Mouse (Mus musculus): Measurements from ENCODE around the gene Pcp4l1.

GRCm38 (mm10) chr1:171223168-171223567 is 27.1 kb upstream of the Pcp4l1 start:
- no peak for TF ChIP-seq CTCF (conservative IDR thresholded peaks at IDR 0.05; ENCODE audit: low read length)
- TF ChIP-seq POU5F1 (IDR thresholded peaks at IDR 0.05; ENCODE audit: borderline replicate concordance, low read length) = no peak
